Mouse (Mus musculus): ENCODE results near the gene Slco1a4. TPM values are rescaled to one million over a fixed set of nuclear protein-coding genes. Genes with fewer than 3 reads are reported as not detected.
"Not testable (repeated sequence)": the region's sequence is repeated elsewhere in the genome, so short reads cannot be mapped to it uniquely, and the experiment has no call there.

Gene Slco1a4
- not detected in 2 replicates for polyA plus RNA-seq (2012; ENCODE audit: insufficient read depth, insufficient read length, missing spikeins)

DNA sequence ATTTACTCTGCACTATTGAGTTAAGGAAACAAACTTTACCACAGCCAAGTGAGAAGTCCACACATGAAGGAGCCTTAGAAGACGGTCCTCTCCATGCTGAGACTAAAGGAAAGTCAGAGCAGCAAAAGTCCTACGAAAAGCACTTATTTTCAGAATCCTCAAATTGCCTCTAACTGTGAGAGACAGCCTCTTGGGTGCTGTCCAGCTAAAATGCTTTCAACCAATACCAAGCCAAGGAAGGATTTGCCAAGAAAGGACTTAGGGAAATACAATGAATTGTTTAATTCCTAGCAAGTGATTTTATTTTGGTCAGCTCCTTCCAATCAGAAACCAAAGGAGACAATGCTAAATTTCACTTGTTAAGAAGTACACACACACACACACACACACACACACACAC, at the start of gene Slco1a4:
TSS of gene Slco1a4 (minus strand) at position 115 of the 400 bp plus-strand sequence.
- H3K4me3 ChIP-seq (ENCODE audit: insufficient read depth, low read depth, low read length) = no peak within 1 kb of the TSS
- H3K4me1 ChIP-seq (ENCODE audit: control insufficient read depth, insufficient read depth, insufficient read length, low read length) = no peaks in the 10 kb centered on the region
- no peak within 1 kb of the TSS for H3K27ac ChIP-seq (replicated peaks; ENCODE audit: low read depth, low read length)

DNA sequence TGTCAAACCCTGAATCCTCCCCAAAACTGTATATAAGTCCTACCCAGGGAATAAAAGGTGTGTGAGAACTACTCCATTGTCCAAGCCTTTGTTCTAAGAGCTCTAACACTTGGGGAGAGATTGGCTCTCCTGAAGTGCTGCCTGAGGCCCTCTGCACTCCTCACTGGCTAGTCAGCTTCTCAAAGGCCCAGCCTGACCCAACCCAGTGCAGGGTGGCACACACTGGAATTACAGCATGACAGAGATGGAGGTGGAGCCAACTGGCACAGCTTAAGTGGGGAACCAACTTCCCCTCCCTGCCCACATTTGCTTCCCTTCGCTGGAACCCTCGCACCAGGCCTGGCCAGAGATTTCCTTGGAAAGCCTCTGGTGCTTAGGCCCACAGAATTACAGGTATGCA, 42.2 kb upstream of the Slco1a4 start:
- Histone ChIP-seq H3K4me3 (ENCODE audit: insufficient read depth, low read depth, low read length) (no peak overlapping the region), H3K4me1 (ENCODE audit: control insufficient read depth, insufficient read depth, insufficient read length, low read length) (no peaks in the 10 kb centered on the region), H3K27ac (replicated peaks; ENCODE audit: low read depth, low read length) (no peak overlapping the region)

DNA sequence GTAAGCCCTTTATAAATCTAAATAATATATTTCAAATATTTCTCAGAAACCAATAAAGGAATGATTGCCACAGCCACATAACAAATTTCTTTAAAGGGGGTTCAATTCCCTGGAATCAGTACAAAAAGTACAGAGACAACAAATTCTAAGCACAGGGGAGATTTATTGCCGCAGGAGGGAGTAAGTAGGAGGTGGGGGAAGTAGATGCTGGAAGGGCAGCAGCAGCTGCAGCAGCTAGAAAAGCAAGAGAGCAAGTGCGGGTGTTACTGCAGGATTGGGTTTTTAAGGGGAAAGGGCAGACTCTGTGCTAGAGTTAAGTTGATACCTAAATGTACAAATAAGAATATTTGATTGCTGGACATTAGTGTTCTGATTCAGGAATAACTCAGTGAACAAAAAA, 33.7 kb upstream of the Slco1a4 start:
- Histone ChIP-seq H3K27ac (replicated peaks; ENCODE audit: low read depth, low read length) (no peak overlapping the region), H3K4me3 (ENCODE audit: insufficient read depth, low read depth, low read length) (no peak overlapping the region), H3K4me1 (ENCODE audit: control insufficient read depth, insufficient read depth, insufficient read length, low read length) (no peaks in the 10 kb centered on the region)

DNA sequence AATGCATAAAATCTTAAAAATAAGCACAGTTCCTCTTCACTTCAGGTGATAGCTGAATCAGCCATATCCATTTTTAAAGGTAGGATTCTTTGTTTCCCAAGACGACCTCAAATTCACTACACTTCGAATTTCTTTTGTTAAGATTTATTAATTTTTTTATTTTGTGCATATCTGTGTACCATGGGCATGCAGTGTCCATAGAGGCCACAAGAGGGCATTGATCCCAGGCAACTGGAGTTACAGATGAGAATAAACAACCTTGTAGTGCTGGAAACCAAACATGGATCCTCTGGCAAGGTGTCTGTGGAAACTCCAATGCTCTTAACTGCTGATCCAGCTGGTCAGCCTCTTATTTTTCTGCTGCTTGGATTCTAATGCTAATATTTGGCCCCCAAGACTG, 32.2 kb upstream of the Slco1a4 start:
- Histone ChIP-seq H3K4me1 (ENCODE audit: control insufficient read depth, insufficient read depth, insufficient read length, low read length) (no peaks in the 10 kb centered on the region), H3K27ac (replicated peaks; ENCODE audit: low read depth, low read length) (no peak overlapping the region), H3K4me3 (ENCODE audit: insufficient read depth, low read depth, low read length) (no peak overlapping the region)

DNA sequence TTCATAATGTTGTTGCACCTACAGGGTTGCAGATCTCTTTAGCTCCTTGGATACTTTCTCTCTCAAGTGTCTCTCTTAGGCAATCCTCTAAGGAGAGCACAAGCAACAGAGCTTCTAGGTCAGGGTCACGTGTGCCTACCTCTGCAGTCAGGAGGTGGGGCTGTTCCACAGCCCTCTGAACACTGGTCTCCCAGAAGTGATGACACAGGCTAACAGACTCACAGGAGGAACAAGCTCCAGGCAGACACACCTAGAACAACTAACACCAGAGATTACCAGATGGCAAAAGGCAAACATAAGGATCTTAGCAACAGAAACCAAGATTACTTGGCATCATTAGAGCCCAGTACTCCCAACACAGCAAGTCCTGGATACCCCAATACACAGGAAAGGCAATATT, 26.6 kb upstream of the Slco1a4 start:
- Histone ChIP-seq H3K4me3 (ENCODE audit: insufficient read depth, low read depth, low read length) (no peak overlapping the region), H3K27ac (replicated peaks; ENCODE audit: low read depth, low read length) (no peak overlapping the region), H3K4me1 (ENCODE audit: control insufficient read depth, insufficient read depth, insufficient read length, low read length) (no peaks in the 10 kb centered on the region)

DNA sequence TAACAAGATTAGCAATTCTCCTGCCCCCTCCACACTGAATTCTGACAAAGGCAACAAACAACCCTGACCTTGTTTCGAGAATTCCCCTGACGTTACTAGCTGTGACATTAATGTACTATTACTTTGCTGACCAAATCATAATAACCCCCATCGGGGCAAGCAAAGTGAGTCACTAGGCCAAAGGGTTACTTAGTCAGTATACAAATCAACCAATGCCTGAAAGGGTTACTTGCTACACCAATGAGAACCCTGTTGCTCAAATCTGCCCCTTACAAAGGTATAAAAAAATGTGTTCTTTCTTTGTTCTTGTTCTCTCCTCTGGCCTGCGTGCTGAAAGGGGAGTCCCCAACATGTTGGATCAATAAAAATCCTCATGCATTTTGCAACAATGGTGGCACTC, 19.7 kb upstream of the Slco1a4 start:
- H3K4me3 ChIP-seq (ENCODE audit: insufficient read depth, low read depth, low read length); H3K27ac ChIP-seq (replicated peaks; ENCODE audit: low read depth, low read length); H3K4me1 ChIP-seq (ENCODE audit: control insufficient read depth, insufficient read depth, insufficient read length, low read length): not testable (repeated sequence)

DNA sequence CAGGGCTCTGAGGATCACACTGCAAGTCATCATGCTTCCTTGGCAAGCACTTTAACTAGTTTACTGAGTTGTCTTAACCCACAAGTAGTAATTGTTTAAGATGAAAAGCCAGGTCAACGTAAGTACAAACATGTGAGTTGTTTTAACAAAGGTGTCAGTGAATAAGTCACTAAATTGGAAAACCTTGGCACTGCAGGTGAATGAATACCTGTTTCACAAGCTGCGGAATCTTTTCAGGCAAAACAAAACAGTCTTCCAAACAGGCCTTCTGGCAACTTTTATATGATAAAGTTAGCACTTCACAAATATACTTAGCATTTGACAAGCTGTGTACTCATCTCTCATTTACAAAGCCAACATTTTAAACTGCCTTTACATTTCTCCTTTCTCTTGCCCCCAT, 15.7 kb upstream of the Slco1a4 start:
- Histone ChIP-seq H3K27ac (replicated peaks; ENCODE audit: low read depth, low read length) (no peak overlapping the region), H3K4me1 (ENCODE audit: control insufficient read depth, insufficient read depth, insufficient read length, low read length) (no peaks in the 10 kb centered on the region), H3K4me3 (ENCODE audit: insufficient read depth, low read depth, low read length) (no peak overlapping the region)

DNA sequence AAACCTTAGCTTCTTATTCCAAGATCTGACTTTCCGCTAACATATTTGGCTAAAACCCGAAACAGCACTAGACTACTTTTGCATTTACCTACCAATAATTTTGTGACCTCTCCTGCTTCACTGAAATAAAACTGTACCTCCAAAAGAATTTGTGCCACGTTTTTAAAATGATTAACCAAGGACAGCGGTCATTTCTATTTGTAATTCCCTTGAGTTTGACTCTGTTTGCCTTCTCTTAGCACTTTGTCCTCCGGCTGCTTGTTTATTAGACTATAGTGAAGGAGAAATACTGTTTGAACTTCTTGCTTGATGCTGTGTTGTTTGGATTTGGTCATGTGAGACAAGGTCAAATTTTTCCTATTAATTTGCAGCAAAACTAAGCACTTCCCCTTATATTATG, 12.7 kb upstream of the Slco1a4 start:
- H3K4me3 ChIP-seq (ENCODE audit: insufficient read depth, low read depth, low read length) = no peak overlapping the region
- no peaks in the 10 kb centered on the region for H3K4me1 ChIP-seq (ENCODE audit: control insufficient read depth, insufficient read depth, insufficient read length, low read length)
- H3K27ac ChIP-seq (replicated peaks; ENCODE audit: low read depth, low read length) = no peak overlapping the region

DNA sequence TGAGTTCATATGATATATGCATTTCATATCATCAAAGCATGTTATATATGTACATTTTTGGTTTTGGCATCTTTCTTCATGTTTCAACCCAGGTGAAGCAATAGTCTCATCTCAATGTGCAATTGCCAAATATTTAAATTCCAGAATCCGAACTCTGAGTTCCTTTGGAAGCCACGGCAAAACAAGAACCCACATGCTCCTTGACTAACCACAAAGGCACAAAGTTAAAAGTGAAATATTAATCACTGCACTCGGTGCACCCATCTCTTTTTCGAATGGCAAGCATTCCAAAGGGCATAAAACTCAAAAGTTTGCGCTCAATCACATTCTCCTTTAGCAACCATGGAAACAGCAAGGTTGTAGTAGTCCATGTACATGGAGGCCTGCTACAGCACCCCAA, 10.0 kb upstream of the Slco1a4 start:
- Histone ChIP-seq H3K4me3 (ENCODE audit: insufficient read depth, low read depth, low read length) (no peak overlapping the region), H3K4me1 (ENCODE audit: control insufficient read depth, insufficient read depth, insufficient read length, low read length) (no peaks in the 10 kb centered on the region), H3K27ac (replicated peaks; ENCODE audit: low read depth, low read length) (no peak overlapping the region)

DNA sequence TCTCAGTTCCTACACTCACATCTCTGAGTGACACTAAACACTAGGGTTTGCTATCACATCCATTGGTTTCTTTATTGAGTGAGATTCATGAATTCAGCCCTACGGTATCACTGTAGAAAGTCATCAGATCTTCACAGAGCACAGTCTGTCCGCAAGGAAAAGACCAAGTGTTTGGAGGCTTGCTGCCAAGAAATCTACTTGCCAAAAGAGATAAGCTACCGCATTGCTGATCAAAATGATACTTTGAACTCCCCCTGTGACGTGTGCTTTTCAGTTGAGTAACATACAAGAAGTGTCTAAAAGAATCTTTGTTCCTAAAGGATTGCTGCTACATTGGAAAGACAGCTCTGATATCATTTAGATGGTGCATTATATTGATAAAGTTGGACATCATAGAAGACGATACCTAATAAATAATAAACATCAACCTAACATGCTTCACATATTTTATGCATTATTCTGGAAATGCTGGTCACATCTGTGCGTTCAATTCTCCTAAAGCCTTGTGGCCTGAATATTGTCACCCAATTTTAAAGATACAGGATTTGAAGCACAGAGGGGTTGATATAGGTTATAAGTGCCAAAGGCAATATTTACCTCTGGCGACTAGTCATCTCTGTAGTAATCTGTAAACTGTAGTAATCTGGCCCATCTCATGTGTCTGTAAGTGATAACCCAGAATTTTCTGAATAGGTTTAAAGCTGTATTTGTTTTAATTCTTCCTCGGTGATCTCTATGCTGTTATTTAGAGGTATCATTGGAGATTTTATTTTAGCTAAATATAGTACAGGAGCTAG, 1.9 kb upstream of the Slco1a4 start:
- Histone ChIP-seq H3K27ac (replicated peaks; ENCODE audit: low read depth, low read length) (no peak overlapping the region), H3K4me1 (ENCODE audit: control insufficient read depth, insufficient read depth, insufficient read length, low read length) (no peaks in the 10 kb centered on the region), H3K4me3 (ENCODE audit: insufficient read depth, low read depth, low read length) (no peak overlapping the region)

DNA sequence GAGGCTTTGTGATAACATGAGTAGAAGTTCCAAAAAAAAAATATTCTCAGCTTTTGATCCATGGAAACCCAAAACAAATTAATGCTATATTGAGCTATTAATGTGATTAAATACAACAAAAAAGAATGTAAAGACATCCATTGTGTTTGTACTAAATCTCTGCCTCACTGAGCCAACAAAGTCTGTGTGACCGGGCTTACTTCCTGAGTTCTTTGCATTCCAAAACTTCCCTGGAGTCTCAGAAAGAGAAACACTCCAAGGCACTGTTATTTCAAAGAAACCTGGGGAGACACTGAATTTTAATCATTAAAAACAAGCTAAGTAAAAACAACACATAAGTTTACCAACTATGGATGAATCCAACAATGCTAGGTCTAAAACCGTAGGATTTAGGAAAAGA, 2.4 kb downstream of the Slco1a4 start:
- no peak overlapping the region for H3K4me3 ChIP-seq (ENCODE audit: insufficient read depth, low read depth, low read length)
- no peaks in the 10 kb centered on the region for H3K4me1 ChIP-seq (ENCODE audit: control insufficient read depth, insufficient read depth, insufficient read length, low read length)
- no peak overlapping the region for H3K27ac ChIP-seq (replicated peaks; ENCODE audit: low read depth, low read length)

DNA sequence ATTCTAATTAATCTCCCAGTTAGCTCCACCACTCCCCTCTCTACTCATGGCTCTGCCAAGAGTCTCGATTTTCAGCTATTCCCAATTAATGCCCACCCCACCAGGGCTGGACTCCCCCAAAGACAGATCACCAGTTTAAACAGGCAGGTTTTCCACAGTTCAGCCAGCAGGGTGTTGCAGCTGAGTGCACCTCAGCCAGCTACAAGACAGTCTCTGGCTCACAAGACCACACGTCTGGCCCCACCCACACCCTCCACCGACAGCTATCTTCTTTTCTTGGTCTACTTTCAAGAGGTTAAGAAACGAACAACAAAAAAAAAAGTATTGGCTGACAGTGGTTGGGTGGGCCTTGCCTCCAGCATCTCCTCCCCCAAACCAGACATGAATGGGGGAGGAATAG, 6.9 kb downstream of the Slco1a4 start:
- H3K4me3 ChIP-seq (ENCODE audit: insufficient read depth, low read depth, low read length) = no peak overlapping the region
- no peaks in the 10 kb centered on the region for H3K4me1 ChIP-seq (ENCODE audit: control insufficient read depth, insufficient read depth, insufficient read length, low read length)
- H3K27ac ChIP-seq (replicated peaks; ENCODE audit: low read depth, low read length) = no peak overlapping the region

DNA sequence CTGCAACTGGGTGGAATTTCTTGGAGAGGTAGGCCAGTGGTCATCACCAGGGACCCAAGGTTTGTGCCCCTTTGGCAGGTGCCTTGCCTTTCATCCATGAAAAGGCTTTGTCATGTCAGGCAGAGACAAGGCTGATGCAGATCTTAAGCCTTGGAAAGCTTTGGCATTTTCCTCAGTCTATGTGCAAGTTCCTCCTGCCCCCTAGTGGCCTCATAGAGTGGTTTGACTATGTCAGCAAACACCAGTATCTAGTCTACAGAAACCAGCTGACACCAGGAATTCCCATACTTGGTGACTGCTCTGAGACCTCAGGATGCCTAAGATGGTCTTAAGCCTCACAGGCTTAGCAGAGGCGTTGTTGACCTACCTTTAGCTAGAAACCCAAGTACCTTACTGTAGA, 58.2 kb downstream of the Slco1a4 start:
- H3K4me1 ChIP-seq (ENCODE audit: control insufficient read depth, insufficient read depth, insufficient read length, low read length) = no peaks in the 10 kb centered on the region
- no peak overlapping the region for H3K27ac ChIP-seq (replicated peaks; ENCODE audit: low read depth, low read length)
- H3K4me3 ChIP-seq (ENCODE audit: insufficient read depth, low read depth, low read length) = no peak overlapping the region

DNA sequence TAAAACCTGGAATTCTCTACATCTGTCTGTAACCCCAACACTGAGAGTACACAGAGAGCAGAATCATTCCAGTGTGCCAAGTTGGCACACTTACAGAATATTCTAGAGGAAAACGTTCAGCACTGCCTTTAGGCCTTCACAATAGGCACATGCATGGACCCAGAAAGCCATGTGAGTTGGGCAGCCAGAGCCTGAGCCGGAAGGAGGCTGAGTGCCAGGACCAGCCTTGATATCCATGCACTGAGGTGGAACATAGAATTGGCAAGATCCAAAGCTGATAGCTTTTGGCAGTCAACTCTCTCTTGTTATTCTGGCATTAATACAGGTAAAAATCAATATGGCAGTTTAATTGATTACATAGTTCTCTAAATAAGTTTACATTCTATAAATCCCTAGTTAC, 81.5 kb downstream of the Slco1a4 start:
- H3K4me1 ChIP-seq (ENCODE audit: control insufficient read depth, insufficient read depth, insufficient read length, low read length) = no peaks in the 10 kb centered on the region
- no peak overlapping the region for H3K27ac ChIP-seq (replicated peaks; ENCODE audit: low read depth, low read length)
- H3K4me3 ChIP-seq (ENCODE audit: insufficient read depth, low read depth, low read length) = no peak overlapping the region

DNA sequence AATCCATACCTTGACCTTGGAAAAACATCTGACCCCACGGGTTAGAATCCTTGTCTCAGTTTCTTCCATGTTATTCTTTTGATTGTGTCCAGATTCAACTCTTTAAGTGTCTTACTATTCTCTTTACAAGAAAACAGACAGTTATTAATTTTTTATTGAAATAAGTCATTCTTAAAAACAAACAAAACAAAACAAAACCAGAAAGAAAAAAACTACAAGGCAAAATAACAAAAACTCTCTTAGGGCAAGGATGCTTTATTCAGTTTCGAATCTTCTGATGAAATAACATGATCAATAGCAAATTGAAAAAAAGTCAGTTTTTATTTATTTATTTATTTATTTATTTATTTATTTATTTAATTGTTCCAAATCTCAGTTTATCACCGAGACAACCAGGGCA, 82.3 kb downstream of the Slco1a4 start, which contains the start of gene Gm5724:
TSS of gene Gm5724 (minus strand) at position 101 of the 400 bp plus-strand sequence.
- no peak within 1 kb of the TSS for H3K27ac ChIP-seq (replicated peaks; ENCODE audit: low read depth, low read length)
- H3K4me3 ChIP-seq (ENCODE audit: insufficient read depth, low read depth, low read length) = no peak within 1 kb of the TSS
- no peaks in the 10 kb centered on the region for H3K4me1 ChIP-seq (ENCODE audit: control insufficient read depth, insufficient read depth, insufficient read length, low read length)

Measured in brown adipose tissue, adult 24 weeks (tissue).